ENCODE assay signal across 12 mouse cellular contexts in genomic region chr19:17856741-17857140, GRCm38 (mm10). TPM values are rescaled to one million over a fixed set of nuclear protein-coding genes. Genes with fewer than 3 reads are reported as not detected.
DNase-seq lines count a peak whose midpoint lies in the region; ATAC-seq and TF ChIP-seq lines count a peak whose summit lies in the region.
"Had no signal": no experiment of that assay in that cellular context is flagged by ENCODE, and none has a peak within 500 bp of the region (broad histone marks: within the 10 kb centered on the region; RNA-seq: fewer than 3 reads in every experiment).

No protein-coding gene starts in this region.

- H3K27me3 ChIP-seq in forebrain, postnatal 0 days (ENCODE audit: insufficient read depth, low read length) = no peaks in the 10 kb centered on the region
- no peaks in the 10 kb centered on the region for H3K27me3 ChIP-seq in forebrain, embryonic 10.5 days (ENCODE audit: poor library complexity, severe bottlenecking)
- H3K27me3 ChIP-seq: megakaryocyte, embryonic 14.5 days; neural tube, embryonic 13.5 days had no signal

- ATAC-seq in forebrain, postnatal 0 days = no peak

- no peaks in the 10 kb centered on the region for H3K36me3 ChIP-seq in forebrain, postnatal 0 days (ENCODE audit: insufficient read depth)
- H3K36me3 ChIP-seq in forebrain, embryonic 10.5 days (replicated peaks) = no peaks in the 10 kb centered on the region
- H3K36me3 ChIP-seq: neural tube, embryonic 13.5 days had no signal

- TF ChIP-seq CTCF in forebrain, postnatal 0 days (IDR thresholded peaks at IDR 0.05; ENCODE audit: low read depth) = peak; percentile 61

- no peak overlapping the region for H3K4me2 ChIP-seq in forebrain, postnatal 0 days (ENCODE audit: low read depth)
- H3K4me2 ChIP-seq: neural tube, embryonic 13.5 days had no signal

- no peak overlapping the region for H3K9ac ChIP-seq in forebrain, postnatal 0 days
- H3K9ac ChIP-seq: neural tube, embryonic 13.5 days had no signal

- DNase-seq in forebrain, postnatal 0 days = peak; percentile 52
- DNase-seq in forebrain, embryonic 10.5 days (ENCODE audit: extremely low spot score, low spot score) = no peak
- peak; percentile 48 for DNase-seq in kidney, postnatal 14 days
- DNase-seq in kidney, postnatal 4 days = no peak
- peak; percentile 22 for DNase-seq in right cerebral cortex, adult 18-20 months
- no peak for DNase-seq in right cerebral cortex, postnatal 36 days (ENCODE audit: low spot score in 2 of 2)
- DNase-seq in retina, postnatal 1 day = peak; percentile 38
- DNase-seq in cerebellum, postnatal 36 days = no peak
- DNase-seq: spleen, adult 18-20 months had no signal

- H3K9me3 ChIP-seq in forebrain, postnatal 0 days (ENCODE audit: low read length) = no peaks in the 10 kb centered on the region
- H3K9me3 ChIP-seq in forebrain, embryonic 10.5 days = no peaks in the 10 kb centered on the region
- H3K9me3 ChIP-seq: megakaryocyte, embryonic 14.5 days; neural tube, embryonic 13.5 days had no signal

- H3K27ac ChIP-seq in forebrain, postnatal 0 days (ENCODE audit: low read depth, low read length) = no peak overlapping the region
- no peak overlapping the region for H3K27ac ChIP-seq in forebrain, embryonic 10.5 days
- H3K27ac ChIP-seq: neural tube, embryonic 13.5 days had no signal

- WGBS in forebrain, postnatal 0 days = 47% methylated on average over 3 of the region's 3 CpGs
- WGBS in forebrain, embryonic 10.5 days = 70% methylated on average over 3 of the region's 3 CpGs

- H3K4me3 ChIP-seq in forebrain, postnatal 0 days (ENCODE audit: low read depth, low read length) = no peak overlapping the region
- no peak overlapping the region for H3K4me3 ChIP-seq in forebrain, embryonic 10.5 days
- H3K4me3 ChIP-seq: megakaryocyte, embryonic 14.5 days; neural tube, embryonic 13.5 days had no signal

- H3K4me1 ChIP-seq in forebrain, postnatal 0 days (ENCODE audit: insufficient read depth) = no peaks in the 10 kb centered on the region
- H3K4me1 ChIP-seq in forebrain, embryonic 10.5 days = 0 out of 2 replicates have a peak, but pooled peaks cover 3% of the 10 kb centered on the region
- H3K4me1 ChIP-seq: megakaryocyte, embryonic 14.5 days; neural tube, embryonic 13.5 days had no signal

RNA-seq across cellular contexts. Expression of gene Pcsk5, which starts 19.3 kb away (rescaled TPM):
- 9.1 and 15.1 TPM in 2 replicates for total RNA-seq in forebrain, postnatal 0 days (2014; rRNA removed)
- polyA plus RNA-seq in forebrain, postnatal 0 days (2015; fragmentation: Nextera tagmentation; extraction: Ambion mirVana) = 6.7 and 11.2 TPM in 2 replicates
- polyA plus RNA-seq in forebrain, embryonic 10.5 days (2016; fragmentation: Nextera tagmentation; extraction: Ambion mirVana) = 9.6 and 11.2 TPM in 2 replicates
- total RNA-seq: granulocyte monocyte progenitor cell, adult 5-6 weeks had no signal

Comparison
In these comparisons a context has a peak if more than half of its experiments do, and no peak if none do; other contexts are left out.
1. DNase-seq: peak in forebrain, postnatal 0 days (single experiment), kidney, postnatal 14 days (single experiment), right cerebral cortex, adult 18-20 months (single experiment) and retina, postnatal 1 day (single experiment); none in forebrain, embryonic 10.5 days (single experiment), kidney, postnatal 4 days (0 of 2), right cerebral cortex, postnatal 36 days (0 of 2) and cerebellum, postnatal 36 days (0 of 2).